Mouse (Mus musculus): Measurements from ENCODE around the gene Ndufaf5. TPM values are rescaled to one million over a fixed set of nuclear protein-coding genes. Genes with fewer than 3 reads are reported as not detected.
"Not testable (repeated sequence)": the region's sequence is repeated elsewhere in the genome, so short reads cannot be mapped to it uniquely, and the experiment has no call there.

The Ndufaf5 gene
- polyA plus RNA-seq (2012; fragmentation: generic; extraction: Trizol), result 18.9 TPM
- long read RNA-seq, experiment 1, transcript Ndufaf5-201 (11 exons, 1,166 nt), result major isoform, 20 of 27 reads
- long read RNA-seq, experiment 1, partial matches to known transcripts, result 2 of 27 reads
- long read RNA-seq, experiment 1, other reads (novel, unspliced or antisense), result 5 of 27 reads
- long read RNA-seq, experiment 2, partial matches to known transcripts, result 0 of 7 reads
- long read RNA-seq, experiment 2, other reads (novel, unspliced or antisense), result 3 of 7 reads

GRCm38 (mm10) chr2:140170127-140170802 lies at the start of gene Ndufaf5, which contains the start of gene Esf1:
Gene Ndufaf5, plus strand, starts transcription at chr2:140170649.
Gene Esf1, minus strand, starts transcription at chr2:140170564.
- H3K36me3 ChIP-seq (ENCODE audit: control insufficient read depth, insufficient read depth), result peaks cover 39% of the 10 kb centered on the region
- H3ac ChIP-seq (ENCODE audit: control insufficient read depth, insufficient read length, low read depth), result peak within 1 kb of the TSS; percentile 88
- TF ChIP-seq MAX (IDR thresholded peaks at IDR 0.05), result peak; percentile 91
- TF ChIP-seq CEBPB (IDR thresholded peaks at IDR 0.05; ENCODE audit: low read depth), result no peak
- H3K79me3 ChIP-seq (ENCODE audit: low read depth), result peaks cover 53% of the 10 kb centered on the region
- peaks cover 75% of the 10 kb centered on the region for H3K79me2 ChIP-seq (ENCODE audit: control insufficient read depth, insufficient read depth)
- H3K4me3 ChIP-seq (ENCODE audit: insufficient read depth, poor library complexity, severe bottlenecking), result peak within 1 kb of the TSS; percentile 98
- H3K27me3 ChIP-seq (ENCODE audit: control insufficient read depth, insufficient read depth, insufficient read length), result no peaks in the 10 kb centered on the region

- peaks cover 95% of the 10 kb centered on the region for H3K36me3 ChIP-seq (ENCODE audit: control insufficient read depth, insufficient read depth)
- H3K79me3 ChIP-seq (ENCODE audit: low read depth), result peaks cover 2% of the 10 kb centered on the region
- H3K79me2 ChIP-seq (ENCODE audit: control insufficient read depth, insufficient read depth), result no peaks in the 10 kb centered on the region
- H3ac ChIP-seq (ENCODE audit: control insufficient read depth, insufficient read length, low read depth), result no peak overlapping the region
- no peaks in the 10 kb centered on the region for H3K27me3 ChIP-seq (ENCODE audit: control insufficient read depth, insufficient read depth, insufficient read length)
- TF ChIP-seq CEBPB (IDR thresholded peaks at IDR 0.05; ENCODE audit: low read depth), result no peak
- TF ChIP-seq MAX (IDR thresholded peaks at IDR 0.05), result no peak
- no peak overlapping the region for H3K4me3 ChIP-seq (ENCODE audit: insufficient read depth, poor library complexity, severe bottlenecking)
These were observed 44.9 kb upstream of the Ndufaf5 start for GRCm38 (mm10) chr2:140125516-140125915.

DNA sequence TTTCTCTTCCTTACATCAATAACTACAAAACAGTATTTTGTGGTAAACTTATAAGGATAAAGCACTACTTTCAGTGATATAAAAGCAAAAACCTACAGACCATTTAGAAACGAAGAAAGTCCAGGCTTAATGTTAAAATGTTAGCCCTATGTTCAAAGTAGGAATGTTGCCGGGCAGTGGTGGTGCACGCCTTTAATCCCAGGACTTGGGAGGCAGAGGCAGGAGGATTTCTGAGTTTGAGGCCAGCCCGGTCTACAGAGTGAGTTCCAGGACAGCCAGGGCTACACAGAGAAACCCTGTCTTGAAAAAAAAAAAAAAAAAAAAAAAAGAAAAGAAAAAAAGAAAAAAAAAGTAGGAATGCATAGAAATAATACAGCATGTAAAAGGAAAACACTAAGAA lies 18.7 kb upstream of the Ndufaf5 start, which contains the start of gene Gm17374:
TSS of gene Gm17374 (plus strand) at position 301 of the 400 bp plus-strand sequence.
- not testable (repeated sequence) for H3K79me2 ChIP-seq (ENCODE audit: control insufficient read depth, insufficient read depth); H3K4me3 ChIP-seq (ENCODE audit: insufficient read depth, poor library complexity, severe bottlenecking); H3K79me3 ChIP-seq (ENCODE audit: low read depth); H3ac ChIP-seq (ENCODE audit: control insufficient read depth, insufficient read length, low read depth); H3K27me3 ChIP-seq (ENCODE audit: control insufficient read depth, insufficient read depth, insufficient read length)
- peaks cover 77% of the 10 kb centered on the region for H3K36me3 ChIP-seq (ENCODE audit: control insufficient read depth, insufficient read depth)

DNA sequence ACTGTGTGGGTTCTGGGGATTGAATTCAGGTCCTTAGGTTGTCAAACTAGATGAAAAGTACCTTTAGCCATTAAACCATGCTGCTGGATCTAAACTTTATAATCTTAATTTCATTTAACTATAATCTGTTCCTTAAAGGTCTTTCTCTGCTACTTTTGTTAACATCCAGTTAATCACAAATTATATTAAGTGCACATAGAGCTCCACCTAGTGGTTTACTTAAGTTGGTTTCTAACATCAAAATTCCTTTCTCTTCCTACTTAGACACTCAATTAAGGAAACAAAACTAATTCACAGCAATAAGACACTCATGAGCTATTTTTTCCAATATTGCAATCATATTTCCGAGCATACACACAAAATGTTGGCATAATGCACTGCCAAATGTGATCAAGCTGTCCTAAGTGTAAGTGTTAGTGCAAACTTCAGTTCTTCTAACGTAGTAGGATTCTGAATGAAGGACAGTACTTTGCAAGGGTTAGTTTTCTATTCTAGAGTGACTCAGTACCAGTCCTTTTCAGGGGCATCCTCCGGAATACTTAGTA lies 11.2 kb upstream of the Ndufaf5 start:
- TF ChIP-seq FOSL1 (IDR thresholded peaks at IDR 0.05; ENCODE audit: insufficient read depth, low read length, poor library complexity, severe bottlenecking) (no peak), CTCF (IDR thresholded peaks at IDR 0.05; ENCODE audit: control insufficient read depth, insufficient read depth, insufficient read length) (no peak), MYOG (IDR thresholded peaks at IDR 0.05; ENCODE audit: control insufficient read depth, extremely low read depth, insufficient read length) (no peak), USF1 (IDR thresholded peaks at IDR 0.05; ENCODE audit: low read depth) (no peak), CEBPB (IDR thresholded peaks at IDR 0.05; ENCODE audit: low read depth) (no peak), MYOD1 (IDR thresholded peaks at IDR 0.05; ENCODE audit: control insufficient read depth, insufficient read length, low read depth) (no peak), MAX (IDR thresholded peaks at IDR 0.05) (no peak)
- H3ac ChIP-seq (ENCODE audit: control insufficient read depth, insufficient read length, low read depth), result no peak overlapping the region
- peaks cover 81% of the 10 kb centered on the region for H3K36me3 ChIP-seq (ENCODE audit: control insufficient read depth, insufficient read depth)

GRCm38 (mm10) chr2:140163351-140163854 lies 7.0 kb upstream of the Ndufaf5 start:
- Histone ChIP-seq H3K4me3 (ENCODE audit: insufficient read depth, poor library complexity, severe bottlenecking) (no peak overlapping the region), H3K36me3 (ENCODE audit: control insufficient read depth, insufficient read depth) (peaks cover 84% of the 10 kb centered on the region), H3K79me3 (ENCODE audit: low read depth) (peaks cover 31% of the 10 kb centered on the region), H3ac (ENCODE audit: control insufficient read depth, insufficient read length, low read depth) (no peak overlapping the region), H3K27me3 (ENCODE audit: control insufficient read depth, insufficient read depth, insufficient read length) (no peaks in the 10 kb centered on the region), H3K79me2 (ENCODE audit: control insufficient read depth, insufficient read depth) (peaks cover 52% of the 10 kb centered on the region)
- TF ChIP-seq FOSL1 (IDR thresholded peaks at IDR 0.05; ENCODE audit: insufficient read depth, low read length, poor library complexity, severe bottlenecking), result no peak
- no peak for TF ChIP-seq CEBPB (IDR thresholded peaks at IDR 0.05; ENCODE audit: low read depth)
- TF ChIP-seq MAX (IDR thresholded peaks at IDR 0.05), result no peak
- no peak for TF ChIP-seq USF1 (IDR thresholded peaks at IDR 0.05; ENCODE audit: low read depth)
- TF ChIP-seq MYOG (IDR thresholded peaks at IDR 0.05; ENCODE audit: control insufficient read depth, extremely low read depth, insufficient read length), result no peak
- TF ChIP-seq CTCF (IDR thresholded peaks at IDR 0.05; ENCODE audit: control insufficient read depth, insufficient read depth, insufficient read length), result no peak
- no peak for TF ChIP-seq MYOD1 (IDR thresholded peaks at IDR 0.05; ENCODE audit: control insufficient read depth, insufficient read length, low read depth)

More for the DNA sequence above, 11.2 kb upstream of the Ndufaf5 start:
- no peaks in the 10 kb centered on the region for H3K27me3 ChIP-seq (ENCODE audit: control insufficient read depth, insufficient read depth, insufficient read length)
- H3K4me3 ChIP-seq (ENCODE audit: insufficient read depth, poor library complexity, severe bottlenecking), result no peak overlapping the region
- peaks cover 12% of the 10 kb centered on the region for H3K79me2 ChIP-seq (ENCODE audit: control insufficient read depth, insufficient read depth)
- no peaks in the 10 kb centered on the region for H3K79me3 ChIP-seq (ENCODE audit: low read depth)

DNA sequence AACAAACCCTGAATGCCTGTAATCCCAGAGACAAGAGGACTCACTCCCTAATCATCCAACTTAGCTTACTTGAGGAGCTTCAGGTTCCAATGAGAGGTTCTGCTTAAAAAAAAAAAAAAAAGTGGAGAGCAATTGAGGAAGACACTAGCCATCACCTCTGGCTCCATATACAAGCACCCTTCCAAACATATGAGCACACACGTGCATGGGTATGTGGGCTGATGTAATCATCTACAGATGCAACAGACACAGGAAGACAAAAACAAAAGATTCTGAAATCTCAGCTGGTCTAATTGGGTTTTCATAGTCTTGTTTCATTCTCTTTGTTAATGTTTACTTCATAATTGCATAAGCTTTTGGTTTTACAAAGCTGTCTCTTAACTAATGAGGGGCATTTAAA lies 1.4 kb upstream of the Ndufaf5 start:
- Histone ChIP-seq H3K36me3 (ENCODE audit: control insufficient read depth, insufficient read depth) (peaks cover 46% of the 10 kb centered on the region), H3K79me2 (ENCODE audit: control insufficient read depth, insufficient read depth) (peaks cover 86% of the 10 kb centered on the region), H3K4me3 (ENCODE audit: insufficient read depth, poor library complexity, severe bottlenecking) (peak overlapping the region; percentile 98), H3K27me3 (ENCODE audit: control insufficient read depth, insufficient read depth, insufficient read length) (no peaks in the 10 kb centered on the region), H3ac (ENCODE audit: control insufficient read depth, insufficient read length, low read depth) (no peak overlapping the region), H3K79me3 (ENCODE audit: low read depth) (peaks cover 58% of the 10 kb centered on the region)
- TF ChIP-seq CEBPB (IDR thresholded peaks at IDR 0.05; ENCODE audit: low read depth) (no peak), FOSL1 (IDR thresholded peaks at IDR 0.05; ENCODE audit: insufficient read depth, low read length, poor library complexity, severe bottlenecking) (no peak), USF1 (IDR thresholded peaks at IDR 0.05; ENCODE audit: low read depth) (no peak), MYOD1 (IDR thresholded peaks at IDR 0.05; ENCODE audit: control insufficient read depth, insufficient read length, low read depth) (no peak), CTCF (IDR thresholded peaks at IDR 0.05; ENCODE audit: control insufficient read depth, insufficient read depth, insufficient read length) (no peak), MYOG (IDR thresholded peaks at IDR 0.05; ENCODE audit: control insufficient read depth, extremely low read depth, insufficient read length) (no peak), MAX (IDR thresholded peaks at IDR 0.05) (no peak)
